Mouse (Mus musculus): ENCODE results near the gene Fhit. TPM values are rescaled to one million over a fixed set of nuclear protein-coding genes. Genes with fewer than 3 reads are reported as not detected.

Gene Fhit
- 6.2 and 7.0 TPM in 2 replicates for polyA plus RNA-seq (2012; rRNA removed)

GRCm38 (mm10) chr14:11161751-11162231 lies at the start of gene Fhit:
Gene Fhit, minus strand, starts transcription at chr14:11162035.

Other genes with a start within 250 kb of the Fhit start
- gene Gm3839, start 194.7 kb upstream of the Fhit start, polyA plus RNA-seq (2012; rRNA removed), result 0.37 and 0.40 TPM in 2 replicates